Mouse (Mus musculus) bone marrow, adult 2 months (tissue): ENCODE data around the gene H2afy.

Experiments used
- CTCF ChIP-seq: fragments of 200-500 bp; IDR thresholded peaks from 2 replicates; pipeline ENCODE4 v1.5.1; 2011; ENCODE audit warnings: low read length, control low read depth; ENCODE audit not compliant: control insufficient read depth, insufficient read depth
- POLR2A ChIP-seq: fragments of 200-500 bp; IDR thresholded peaks from 2 replicates; pipeline ENCODE4 v1.6.1; 2011; ENCODE audit warnings: low read depth, mild to moderate bottlenecking, control low read depth, low read length, borderline replicate concordance; ENCODE audit not compliant: control insufficient read depth

DNA sequence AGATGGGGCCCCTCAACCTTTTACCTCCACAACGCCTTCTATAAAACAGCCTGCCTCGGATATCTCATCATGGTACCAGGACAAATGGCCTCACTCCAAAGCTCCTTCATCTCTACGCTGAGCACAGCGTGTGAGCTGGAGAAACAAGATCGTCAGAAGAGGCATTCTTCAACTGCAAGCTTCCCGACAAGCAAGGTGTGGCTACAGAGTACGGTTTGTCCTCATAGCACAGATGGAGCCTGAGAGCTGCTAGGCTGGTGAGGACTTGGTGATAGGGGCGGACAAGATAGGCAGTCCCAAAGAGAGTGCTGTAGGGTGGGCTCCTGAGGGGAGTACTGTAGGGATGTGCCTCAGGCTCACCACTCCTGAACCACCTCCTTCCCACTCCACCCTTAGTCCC, 5.6 kb downstream of the H2afy start:
- TF ChIP-seq CTCF (no peak), POLR2A (no peak)
